Mouse (Mus musculus) left cerebral cortex, postnatal 10 days (tissue): ENCODE results near the gene Megf11. TPM values are rescaled to one million over a fixed set of nuclear protein-coding genes. Genes with fewer than 3 reads are reported as not detected.

Experiments
- DNase-seq, 2 experiments: peaks; one replicate each; pipeline ENCODE4 v3.0.0; 2021 to 2022; ENCODE audit warnings: low spot score in 2 of 2, mixed read lengths in 1 of 2; ENCODE audit errors: extremely low spot score in 1 of 2
- intact Hi-C: fragments of 180-260 bp; cut with DNase I; formaldehyde crosslinking; loops from one replicate; pipeline ENCODE4 v1.15.1; 2025
- total RNA-seq, 2 experiments: library from RNA; stranded (reverse); gene quantifications; 2 replicates each; pipeline ENCODE4 v1.2.3; 2021

Gene Megf11
- total RNA-seq, 2 experiments from 2014 or later = 7.3 to 9.1 TPM

GRCm38 (mm10) chr9:64612121-64612983 lies 226.9 kb downstream of the Megf11 start:
- intact Hi-C loops = no loop called here
- DNase-seq = peak in 1 of 2 experiments; percentile 62

- intact Hi-C loops = no loop called here
- DNase-seq = no peak
These were observed 227.7 kb downstream of the Megf11 start for GRCm38 (mm10) chr9:64612984-64613649.

- intact Hi-C loops = no loop called here
- no peak for DNase-seq
These were observed 232.0 kb downstream of the Megf11 start for GRCm38 (mm10) chr9:64617413-64617812.

GRCm38 (mm10) chr9:64618433-64618832 lies 233.0 kb downstream of the Megf11 start:
- no peak for DNase-seq
- intact Hi-C loops = no loop called here

GRCm38 (mm10) chr9:64619440-64619839 lies 234.0 kb downstream of the Megf11 start:
- intact Hi-C loops = no loop called here
- DNase-seq = no peak

GRCm38 (mm10) chr9:64620596-64620995 lies 235.2 kb downstream of the Megf11 start:
- DNase-seq = no peak
- intact Hi-C loops = no loop called here

GRCm38 (mm10) chr9:64621499-64622296 lies 236.3 kb downstream of the Megf11 start:
- DNase-seq = peak in 1 of 2 experiments; percentile 37
- intact Hi-C loops = no loop called here

GRCm38 (mm10) chr9:64623361-64623760 lies 237.9 kb downstream of the Megf11 start:
- DNase-seq = no peak
- intact Hi-C loops = no loop called here

GRCm38 (mm10) chr9:64624536-64624935 lies 239.1 kb downstream of the Megf11 start:
- no peak for DNase-seq
- intact Hi-C loops = no loop called here

GRCm38 (mm10) chr9:64629802-64630201 lies 244.4 kb downstream of the Megf11 start:
- DNase-seq = no peak
- intact Hi-C loops = no loop called here

GRCm38 (mm10) chr9:64633169-64633568 lies 247.7 kb downstream of the Megf11 start:
- DNase-seq = no peak
- intact Hi-C loops = no loop called here

- no peak for DNase-seq
- intact Hi-C loops = loop anchor here (5.0 kb wide), 2 partner anchors 244 to 289 kb away; no protein-coding TSS in a partner anchor
These were observed 250.7 kb downstream of the Megf11 start for GRCm38 (mm10) chr9:64636111-64636510.

GRCm38 (mm10) chr9:64636961-64637360 lies 251.5 kb downstream of the Megf11 start:
- no peak for DNase-seq
- intact Hi-C loops = loop anchor here (5.0 kb wide), 2 partner anchors 245 to 290 kb away; no protein-coding TSS in a partner anchor

- peak in 1 of 2 experiments; percentile 56 for DNase-seq
- intact Hi-C loops = loop anchor here (5.0 kb wide), 2 partner anchors 246 to 291 kb away; no protein-coding TSS in a partner anchor
These were observed 252.8 kb downstream of the Megf11 start for GRCm38 (mm10) chr9:64638250-64638649.

- intact Hi-C loops = loop anchor here (5.0 kb wide), 2 partner anchors 247 to 292 kb away; no protein-coding TSS in a partner anchor
- peak in 1 of 2 experiments; percentile 38 for DNase-seq
These were observed 254.2 kb downstream of the Megf11 start for GRCm38 (mm10) chr9:64639664-64640063.

- no peak for DNase-seq
- intact Hi-C loops = no loop called here
These were observed 258.7 kb downstream of the Megf11 start for GRCm38 (mm10) chr9:64644129-64644528.

GRCm38 (mm10) chr9:64645462-64645861 lies 260.0 kb downstream of the Megf11 start:
- intact Hi-C loops = no loop called here

GRCm38 (mm10) chr9:64649393-64649792 lies 264.0 kb downstream of the Megf11 start:
- DNase-seq = no peak
- intact Hi-C loops = no loop called here

More at GRCm38 (mm10) chr9:64645462-64645861, 260.0 kb downstream of the Megf11 start:
- no peak for DNase-seq

GRCm38 (mm10) chr9:64649892-64650291 lies 264.5 kb downstream of the Megf11 start:
- DNase-seq = no peak
- intact Hi-C loops = no loop called here
